Mouse (Mus musculus) layer of hippocampus, adult 8-10 months (tissue): ENCODE results near the gene Crispld2. TPM values are rescaled to one million over a fixed set of nuclear protein-coding genes. Genes with fewer than 3 reads are reported as not detected.
A peak's percentile ranks its signal among the peaks of the same experiment; 100 is the strongest.

Experiments
- DNase-seq, 2 experiments: peaks; one replicate each; pipeline ENCODE4 v3.0.0; 2022; ENCODE audit warnings: low spot score in 2 of 2
- total RNA-seq, 4 experiments: library from RNA; stranded (reverse); gene quantifications; 2 replicates each; pipeline ENCODE4 v1.2.4; 2022

Gene Crispld2
- total RNA-seq, 4 experiments from 2014 or later, result 2.2 to 5.2 (median 2.9) TPM

GRCm38 (mm10) chr8:120034471-120034870 is 42.2 kb downstream of the Crispld2 start:
- peak in 1 of 2 experiments; percentile 17 for DNase-seq

DNA sequence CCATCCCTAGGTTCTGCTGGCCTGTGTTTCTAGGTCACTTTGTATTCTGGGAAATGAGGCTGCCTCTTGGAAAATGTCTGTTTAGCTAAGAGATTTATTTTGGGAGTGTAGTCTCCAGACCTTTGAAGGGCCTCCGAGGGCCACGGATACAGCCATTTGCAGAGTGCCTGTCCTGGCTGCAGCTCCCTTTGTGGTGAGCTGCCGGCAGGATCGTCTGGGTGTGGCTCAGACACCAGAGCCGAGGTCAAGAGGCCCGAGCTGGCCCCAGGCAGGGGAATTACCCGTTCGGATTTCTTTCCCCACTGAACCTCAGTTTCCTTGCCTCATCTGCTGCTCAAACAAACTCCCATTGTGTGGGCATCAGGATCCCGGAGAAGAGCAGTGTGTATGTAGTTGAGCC is 43.9 kb downstream of the Crispld2 start:
- no peak for DNase-seq

GRCm38 (mm10) chr8:120036578-120036977 is 44.3 kb downstream of the Crispld2 start:
- no peak for DNase-seq

DNA sequence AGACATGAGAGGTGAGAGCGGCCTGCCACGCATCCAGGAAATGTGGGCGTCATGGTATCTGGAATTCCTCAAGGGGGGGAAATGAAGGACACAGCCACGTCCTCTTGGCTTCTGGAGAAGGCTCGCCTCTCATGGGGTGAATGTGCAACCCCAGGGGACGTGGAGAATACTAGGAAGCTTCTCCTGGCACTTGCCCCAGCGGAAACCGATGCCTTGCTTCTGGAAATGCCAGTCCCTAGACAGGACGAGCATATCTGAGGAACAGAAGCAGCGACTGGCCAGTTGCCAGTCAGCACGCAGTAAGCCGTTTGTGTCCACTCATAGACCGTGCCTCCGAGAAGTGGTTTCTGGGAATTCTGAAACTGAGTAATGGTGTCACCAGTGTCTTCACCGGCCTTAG is 45.0 kb downstream of the Crispld2 start:
- no peak for DNase-seq

DNA sequence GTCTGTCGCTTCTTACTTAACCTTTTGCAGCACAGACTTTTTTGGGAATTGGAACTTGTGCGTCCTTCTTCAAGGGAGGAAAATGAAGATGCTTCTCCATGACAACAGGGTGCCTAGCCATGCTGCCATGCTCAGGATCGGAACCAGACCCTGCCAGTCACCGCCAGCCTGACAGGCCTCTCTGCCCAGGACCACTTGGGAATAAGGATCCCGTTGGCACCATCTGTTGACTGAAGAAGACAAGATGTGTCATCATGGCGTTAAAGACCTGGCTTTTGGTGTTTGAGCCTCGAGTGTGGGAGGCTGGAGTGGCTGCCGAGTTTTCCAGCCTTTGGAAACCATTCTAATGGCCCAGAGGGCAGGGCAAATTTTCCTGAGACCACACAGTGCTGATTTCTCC is 45.4 kb downstream of the Crispld2 start:
- no peak for DNase-seq

DNA sequence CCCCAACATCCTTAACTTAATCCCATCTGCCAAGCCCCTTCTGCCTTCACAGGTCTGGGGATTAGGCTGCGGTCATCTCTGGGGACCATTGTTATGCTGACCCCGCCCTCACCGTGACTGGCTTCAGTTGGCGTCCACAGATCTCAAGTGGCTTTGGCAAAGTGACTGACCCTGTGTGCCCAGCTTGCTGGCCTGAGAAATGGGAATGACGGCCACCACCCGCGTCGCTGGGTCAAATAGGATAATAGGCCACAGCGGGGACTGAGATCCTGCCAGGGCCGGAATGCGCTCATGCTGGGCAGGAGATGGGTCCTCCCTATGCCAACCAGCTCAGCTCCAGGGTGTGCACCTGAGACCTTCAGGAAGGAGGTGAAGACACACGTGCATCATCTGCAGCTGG is 46.5 kb downstream of the Crispld2 start:
- DNase-seq, result no peak

GRCm38 (mm10) chr8:120039313-120039919 is 47.2 kb downstream of the Crispld2 start:
- DNase-seq, result no peak

DNA sequence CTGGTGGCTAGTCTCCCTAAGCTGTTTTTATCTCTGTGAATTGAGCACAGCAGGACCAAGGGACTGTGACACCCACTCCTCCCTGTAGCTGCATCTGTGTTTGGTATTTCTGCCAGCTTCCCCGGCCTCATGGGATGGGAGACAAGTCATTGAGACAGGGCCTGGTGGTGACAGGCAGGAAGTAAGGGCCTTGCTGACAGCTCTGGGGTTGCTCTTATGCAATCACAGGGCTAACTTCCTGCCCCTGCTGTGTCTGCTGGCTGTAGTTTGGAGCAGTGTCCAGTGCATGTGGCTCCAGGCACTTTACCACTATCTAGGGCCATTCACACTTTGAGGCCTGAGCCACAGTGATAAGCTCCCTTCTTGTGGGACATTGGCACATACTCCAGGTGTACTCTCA is 48.6 kb downstream of the Crispld2 start:
- peak; percentile 23 to 35 for DNase-seq

GRCm38 (mm10) chr8:120042542-120043312 is 50.5 kb downstream of the Crispld2 start:
- DNase-seq, result no peak

GRCm38 (mm10) chr8:120044907-120045306 is 52.7 kb downstream of the Crispld2 start:
- no peak for DNase-seq

GRCm38 (mm10) chr8:120045471-120045870 is 53.2 kb downstream of the Crispld2 start:
- DNase-seq, result peak in 1 of 2 experiments; percentile 17

DNA sequence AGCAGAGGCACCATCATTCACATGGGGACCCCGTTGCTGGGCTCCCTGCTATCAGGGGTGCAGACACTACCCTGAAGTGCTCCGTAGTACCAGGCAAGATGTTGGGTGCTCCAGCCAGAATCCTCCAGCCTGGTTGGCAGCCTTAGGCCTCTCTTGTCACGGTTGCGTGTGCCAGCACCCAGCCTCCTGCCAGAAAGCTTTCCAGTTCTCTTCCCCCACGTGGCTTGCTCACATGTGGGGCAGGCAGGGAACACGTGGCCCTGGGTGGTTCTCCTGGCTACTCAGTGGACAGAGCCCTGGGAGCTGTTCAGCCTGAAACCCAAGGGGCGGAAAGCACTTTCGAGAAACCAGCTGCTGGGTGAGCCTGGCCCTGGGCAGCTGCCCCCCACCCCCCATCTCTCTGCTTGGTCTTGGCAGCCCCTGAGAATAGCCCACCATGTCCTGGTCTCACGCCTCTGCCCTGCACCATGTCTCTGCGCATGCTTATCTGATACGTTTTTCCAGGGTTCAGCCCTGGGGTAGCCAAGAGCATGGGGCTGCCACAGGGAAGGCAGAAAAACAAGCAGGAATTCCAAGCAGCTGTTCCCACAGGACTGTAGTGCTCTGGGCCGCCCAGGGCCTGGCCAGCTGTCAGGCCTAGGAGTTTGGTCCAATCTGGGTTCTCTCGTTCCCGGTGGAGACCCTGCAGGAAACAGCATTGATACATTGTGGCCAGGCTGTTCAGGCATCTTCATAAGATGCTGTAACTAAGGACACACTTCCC is 54.2 kb downstream of the Crispld2 start:
- peak; percentile 88 to 91 for DNase-seq

DNA sequence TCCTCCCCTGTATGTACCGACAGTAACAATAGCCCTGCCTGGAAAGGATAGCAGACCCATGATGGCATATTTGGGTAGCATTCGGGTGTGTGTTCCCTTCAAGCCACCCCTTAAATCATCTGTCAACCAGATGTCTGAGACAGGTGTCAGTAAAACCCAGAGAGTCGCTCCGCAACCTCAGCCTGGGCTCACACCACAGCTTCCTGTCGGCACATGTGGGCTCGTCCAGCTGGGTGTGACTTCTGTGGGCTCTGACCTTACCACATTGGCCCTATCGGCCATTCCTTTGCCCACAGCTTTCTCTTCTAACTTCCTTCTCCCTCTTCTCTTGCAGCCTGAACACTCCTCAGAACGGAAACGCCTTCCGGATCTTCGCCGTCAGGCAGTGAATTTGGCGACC is 57.7 kb downstream of the Crispld2 start:
- DNase-seq, result no peak

DNA sequence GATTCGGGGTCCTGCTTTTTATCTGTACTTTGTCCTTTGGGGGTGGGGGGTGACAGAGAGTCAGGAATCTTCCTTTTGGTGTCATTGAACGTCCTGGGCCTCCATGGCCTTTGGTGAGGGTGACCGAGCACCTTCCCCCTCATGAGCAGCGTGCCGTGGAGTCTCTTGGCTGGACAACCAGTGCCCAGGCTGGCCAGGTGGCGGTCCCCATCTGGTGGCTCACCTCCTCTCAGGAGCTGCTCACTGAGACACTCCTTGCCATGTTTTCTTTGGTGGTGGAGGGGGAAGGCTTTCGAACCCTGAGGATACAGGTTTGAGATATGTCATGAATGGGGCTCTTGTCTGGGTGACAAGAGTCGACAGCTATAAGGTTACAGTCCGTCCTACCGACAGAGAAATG is 58.1 kb downstream of the Crispld2 start:
- DNase-seq, result no peak

DNA sequence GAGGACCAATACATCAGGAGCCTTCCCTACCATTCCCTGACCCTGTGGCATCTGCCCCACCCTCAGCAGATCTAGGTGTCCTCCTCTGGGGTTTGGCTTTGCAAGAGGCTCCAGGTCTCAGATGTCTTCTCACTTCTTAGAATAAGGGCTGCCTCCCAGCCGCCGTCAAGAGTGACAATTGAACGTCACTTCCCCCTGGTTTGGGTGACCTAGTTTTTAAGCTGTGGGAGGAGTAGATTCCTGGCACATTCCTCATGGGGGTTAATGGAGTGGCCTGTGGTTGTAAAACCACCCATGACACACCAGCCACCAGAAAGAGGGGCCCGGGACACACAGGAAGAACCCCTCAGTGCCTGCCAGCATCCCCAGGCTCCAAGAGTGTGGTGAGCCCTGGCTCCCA is 58.8 kb downstream of the Crispld2 start:
- DNase-seq, result no peak

DNA sequence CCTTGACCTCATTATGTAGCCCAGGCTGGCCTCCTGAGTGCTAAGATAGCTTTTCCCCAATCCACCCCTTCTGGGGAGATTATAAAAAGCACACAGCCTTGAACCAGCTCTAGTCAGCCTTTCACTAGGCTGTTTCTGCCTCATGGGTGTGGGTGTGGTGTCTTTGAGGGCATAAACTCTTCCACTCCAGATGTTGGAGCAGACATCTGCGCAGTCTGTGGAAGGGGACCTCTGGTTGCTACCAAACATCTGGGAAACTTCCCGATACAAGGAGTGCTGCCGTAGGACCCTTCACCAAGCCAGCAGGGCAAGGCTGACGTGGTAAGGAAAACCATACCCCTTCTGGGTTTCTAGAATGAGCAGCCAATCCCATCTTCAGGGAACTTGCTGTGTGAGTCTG is 59.7 kb downstream of the Crispld2 start:
- DNase-seq, result no peak

DNA sequence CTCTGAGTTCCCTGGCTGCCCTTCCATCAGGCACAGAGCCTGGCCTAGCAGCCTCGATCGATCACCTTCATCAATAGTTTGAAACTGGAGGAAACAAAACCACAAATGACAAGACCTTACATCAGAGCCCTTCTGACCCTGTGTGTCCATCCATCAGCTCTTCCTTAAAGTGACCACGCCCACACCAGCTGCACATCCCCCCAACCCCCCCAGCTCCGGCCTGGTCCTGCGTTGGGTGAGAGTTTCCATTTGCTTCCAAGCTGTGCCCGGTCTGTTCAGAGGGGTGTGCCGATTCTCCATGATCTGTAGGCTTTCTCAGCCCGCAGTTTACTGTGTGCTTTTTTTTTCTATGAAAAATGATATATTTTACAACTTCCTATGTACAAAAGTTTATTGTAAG is 60.1 kb downstream of the Crispld2 start:
- no peak for DNase-seq

GRCm38 (mm10) chr8:120054833-120055232 is 62.6 kb downstream of the Crispld2 start:
- DNase-seq, result no peak

- DNase-seq, result no peak
These were observed 64.8 kb downstream of the Crispld2 start for GRCm38 (mm10) chr8:120057078-120057477.

GRCm38 (mm10) chr8:120062742-120063141 is 70.5 kb downstream of the Crispld2 start:
- DNase-seq, result no peak

DNA sequence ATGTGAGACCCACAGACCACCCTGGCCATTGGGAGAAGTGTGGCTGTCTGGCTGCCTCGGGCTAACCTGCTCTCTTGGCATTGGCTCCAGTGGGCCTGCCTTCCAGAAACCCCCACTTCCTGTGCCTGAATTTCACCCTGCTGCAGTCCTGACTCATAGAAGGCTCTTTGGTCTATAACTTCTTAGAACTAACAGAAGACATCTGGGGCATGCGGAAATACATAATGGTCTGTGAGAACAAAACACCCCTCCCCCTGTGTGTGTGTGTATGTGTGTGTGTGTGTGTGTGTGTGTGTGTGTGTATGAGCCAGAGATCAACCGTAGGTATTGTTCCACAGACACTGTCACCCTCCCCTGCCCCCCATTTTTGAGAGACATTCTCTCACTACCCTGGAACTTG is 71.1 kb downstream of the Crispld2 start:
- no peak for DNase-seq

GRCm38 (mm10) chr8:120065611-120066010 is 73.4 kb downstream of the Crispld2 start:
- DNase-seq, result no peak
